Mouse (Mus musculus): ENCODE measurements at regions not wholly inside any gene's neighbourhood (a gene's known extent, or its start where the extent isn't known, plus 50 kb on each side); places are given as distances from the start of the nearest gene placed in this dataset.

- no peak for DNase-seq (ENCODE audit: low read depth, low spot score)
Observed at GRCm38 (mm10) chr10:96786903-96787571, 170.2 kb downstream of the Btg1 start.

GRCm38 (mm10) chr10:96787572-96787946 is 170.8 kb downstream of the Btg1 start:
- no peak for DNase-seq (ENCODE audit: low read depth, low spot score)

- DNase-seq (ENCODE audit: low read depth, low spot score): no peak
Observed at GRCm38 (mm10) chr10:96788352-96789016, 171.7 kb downstream of the Btg1 start.

GRCm38 (mm10) chr10:96797116-96797515 is 180.3 kb downstream of the Btg1 start:
- no peak for DNase-seq (ENCODE audit: low read depth, low spot score)

- no peak for DNase-seq (ENCODE audit: low read depth, low spot score)
Observed at GRCm38 (mm10) chr10:96800801-96801200, 184.0 kb downstream of the Btg1 start.

GRCm38 (mm10) chr10:96804030-96804784 is 187.4 kb downstream of the Btg1 start:
- no peak for DNase-seq (ENCODE audit: low read depth, low spot score)

GRCm38 (mm10) chr10:96806579-96806978 is 189.8 kb downstream of the Btg1 start:
- no peak for DNase-seq (ENCODE audit: low read depth, low spot score)

GRCm38 (mm10) chr10:96821852-96822251 is 205.0 kb downstream of the Btg1 start:
- DNase-seq (ENCODE audit: low read depth, low spot score): no peak

- DNase-seq (ENCODE audit: low read depth, low spot score): no peak
Observed at GRCm38 (mm10) chr10:96822344-96823335, 205.8 kb downstream of the Btg1 start.

- DNase-seq (ENCODE audit: low read depth, low spot score): no peak
Observed at GRCm38 (mm10) chr10:96826234-96826788, 209.5 kb downstream of the Btg1 start.

- DNase-seq (ENCODE audit: low read depth, low spot score): no peak
Observed at GRCm38 (mm10) chr10:96827971-96828370, 211.2 kb downstream of the Btg1 start.

GRCm38 (mm10) chr10:96828581-96829246 is 211.9 kb downstream of the Btg1 start:
- no peak for DNase-seq (ENCODE audit: low read depth, low spot score)

GRCm38 (mm10) chr10:96831071-96831470 is 214.3 kb downstream of the Btg1 start:
- no peak for DNase-seq (ENCODE audit: low read depth, low spot score)

GRCm38 (mm10) chr10:96837230-96837629 is 220.4 kb downstream of the Btg1 start:
- no peak for DNase-seq (ENCODE audit: low read depth, low spot score)

GRCm38 (mm10) chr10:96841128-96841527 is 224.3 kb downstream of the Btg1 start:
- DNase-seq (ENCODE audit: low read depth, low spot score): no peak

- no peak for DNase-seq (ENCODE audit: low read depth, low spot score)
Observed at GRCm38 (mm10) chr10:96841956-96842355, 225.2 kb downstream of the Btg1 start.

GRCm38 (mm10) chr10:96845906-96846305 is 229.1 kb downstream of the Btg1 start:
- no peak for DNase-seq (ENCODE audit: low read depth, low spot score)

GRCm38 (mm10) chr10:96847028-96847427 is 230.2 kb downstream of the Btg1 start:
- no peak for DNase-seq (ENCODE audit: low read depth, low spot score)

GRCm38 (mm10) chr10:96847433-96848165 is 230.8 kb downstream of the Btg1 start:
- DNase-seq (ENCODE audit: low read depth, low spot score): no peak

- no peak for DNase-seq (ENCODE audit: low read depth, low spot score)
Observed at GRCm38 (mm10) chr10:96848496-96848895, 231.7 kb downstream of the Btg1 start.

Measured in ES-CJ7 (cell line).